Mouse (Mus musculus) testis, adult 2 months (tissue): ENCODE data around the gene Eif1ad.

Source experiments
- CTCF ChIP-seq: fragments of 200-500 bp; IDR thresholded peaks from 2 replicates; pipeline ENCODE4 v1.5.1; 2012; ENCODE audit warnings: low read depth, mild to moderate bottlenecking, inconsistent platforms, low read length, moderate library complexity; ENCODE audit not compliant: control insufficient read depth, insufficient read depth, insufficient replicate concordance
- POLR2A ChIP-seq: fragments of 200-500 bp; IDR thresholded peaks from 2 replicates; pipeline ENCODE4 v1.6.1; 2012; ENCODE audit warnings: low read depth, mild to moderate bottlenecking, inconsistent platforms, low read length, moderate library complexity; ENCODE audit not compliant: control insufficient read depth

- TF ChIP-seq POLR2A (no peak), CTCF (no peak)
These were observed 52.4 kb downstream of the Eif1ad start for GRCm38 (mm10) chr19:5418750-5419466.
